Mouse (Mus musculus) thymus, adult 2 months (tissue): ENCODE results near the gene Slc43a1.

ENCODE experiments used
- CTCF ChIP-seq: fragments of 200-500 bp; IDR thresholded peaks from 2 replicates; pipeline ENCODE4 v1.5.1; 2012; ENCODE audit warnings: mild to moderate bottlenecking, control low read depth, low read length, moderate library complexity, borderline replicate concordance; ENCODE audit not compliant: control insufficient read depth, poor library complexity, insufficient read depth; ENCODE audit errors: extremely low read depth
- POLR2A ChIP-seq: fragments of 200-500 bp; IDR thresholded peaks from 2 replicates; pipeline ENCODE4 v1.6.1; 2012; ENCODE audit warnings: mild to moderate bottlenecking, low read length, control low read depth, moderate library complexity; ENCODE audit not compliant: control insufficient read depth, poor library complexity, insufficient read depth; ENCODE audit errors: extremely low read depth

GRCm38 (mm10) chr2:84800304-84800703 lies 38.3 kb upstream of the Slc43a1 start:
- TF ChIP-seq CTCF, result no peak
- TF ChIP-seq POLR2A, result no peak
